Mouse (Mus musculus): Measurements from ENCODE around the gene Hp. TPM values are rescaled to one million over a fixed set of nuclear protein-coding genes. Genes with fewer than 3 reads are reported as not detected.

The Hp gene
- polyA plus RNA-seq, 1 experiment, result 0.74 TPM

- peak within 1 kb of the TSS; percentile 98 for H3K27ac ChIP-seq (ENCODE audit: insufficient read depth, low read depth, low read length)
- peak within 1 kb of the TSS; percentile 98 for H3K4me3 ChIP-seq (ENCODE audit: insufficient read depth, low read length)
- H3K4me1 ChIP-seq (ENCODE audit: control insufficient read depth, insufficient read depth, low read length), result peaks cover 16% of the 10 kb centered on the region
- no peak for TF ChIP-seq CTCF (IDR thresholded peaks at IDR 0.05; ENCODE audit: low read depth, low read length)
- no peak for TF ChIP-seq POLR2A (IDR thresholded peaks at IDR 0.05; ENCODE audit: borderline replicate concordance, low read depth, low read length)
Measured at GRCm38 (mm10) chr8:109565498-109566333, 13.3 kb downstream of the Hp start, which contains the start of the genes Dhx38 and Txnl4b. Dhx38 (minus strand) TSS chr8:109565861. Txnl4b (plus strand) TSS chr8:109565892.

GRCm38 (mm10) chr8:109564766-109565165, 14.2 kb downstream of the Hp start:
- peak overlapping the region; percentile 98 for H3K4me3 ChIP-seq (ENCODE audit: insufficient read depth, low read length)
- TF ChIP-seq CTCF (IDR thresholded peaks at IDR 0.05; ENCODE audit: low read depth, low read length) (no peak), POLR2A (IDR thresholded peaks at IDR 0.05; ENCODE audit: borderline replicate concordance, low read depth, low read length) (no peak)
- H3K4me1 ChIP-seq (ENCODE audit: control insufficient read depth, insufficient read depth, low read length), result peaks cover 16% of the 10 kb centered on the region
- peak overlapping the region; percentile 98 for H3K27ac ChIP-seq (ENCODE audit: insufficient read depth, low read depth, low read length)

GRCm38 (mm10) chr8:109563881-109564280, 15.1 kb downstream of the Hp start:
- Histone ChIP-seq H3K4me3 (ENCODE audit: insufficient read depth, low read length) (peak overlapping the region; percentile 98; the same call in 1 of the 2 replicates), H3K4me1 (ENCODE audit: control insufficient read depth, insufficient read depth, low read length) (peaks cover 16% of the 10 kb centered on the region), H3K27ac (ENCODE audit: insufficient read depth, low read depth, low read length) (peak overlapping the region; percentile 98; the same call in 1 of the 2 replicates)
- no peak for TF ChIP-seq CTCF (IDR thresholded peaks at IDR 0.05; ENCODE audit: low read depth, low read length)
- no peak for TF ChIP-seq POLR2A (IDR thresholded peaks at IDR 0.05; ENCODE audit: borderline replicate concordance, low read depth, low read length)

GRCm38 (mm10) chr8:109551663-109552062, 27.3 kb downstream of the Hp start:
- Histone ChIP-seq H3K4me1 (ENCODE audit: control insufficient read depth, insufficient read depth, low read length) (no peaks in the 10 kb centered on the region), H3K4me3 (ENCODE audit: insufficient read depth, low read length) (no peak overlapping the region), H3K27ac (ENCODE audit: insufficient read depth, low read depth, low read length) (no peak overlapping the region)
- TF ChIP-seq POLR2A (IDR thresholded peaks at IDR 0.05; ENCODE audit: borderline replicate concordance, low read depth, low read length) (no peak), CTCF (IDR thresholded peaks at IDR 0.05; ENCODE audit: low read depth, low read length) (peak; percentile 59)

GRCm38 (mm10) chr8:109544049-109544448, 34.9 kb downstream of the Hp start:
- TF ChIP-seq CTCF (IDR thresholded peaks at IDR 0.05; ENCODE audit: low read depth, low read length), result no peak
- TF ChIP-seq POLR2A (IDR thresholded peaks at IDR 0.05; ENCODE audit: borderline replicate concordance, low read depth, low read length), result no peak
- H3K4me1 ChIP-seq (ENCODE audit: control insufficient read depth, insufficient read depth, low read length), result no peaks in the 10 kb centered on the region
- no peak overlapping the region for H3K4me3 ChIP-seq (ENCODE audit: insufficient read depth, low read length)
- H3K27ac ChIP-seq (ENCODE audit: insufficient read depth, low read depth, low read length), result no peak overlapping the region

GRCm38 (mm10) chr8:109542748-109543519, 36.0 kb downstream of the Hp start:
- TF ChIP-seq CTCF (IDR thresholded peaks at IDR 0.05; ENCODE audit: low read depth, low read length), result no peak
- no peak overlapping the region for H3K27ac ChIP-seq (ENCODE audit: insufficient read depth, low read depth, low read length)
- no peaks in the 10 kb centered on the region for H3K4me1 ChIP-seq (ENCODE audit: control insufficient read depth, insufficient read depth, low read length)
- H3K4me3 ChIP-seq (ENCODE audit: insufficient read depth, low read length), result no peak overlapping the region

- Histone ChIP-seq H3K27ac (ENCODE audit: insufficient read depth, low read depth, low read length) (no peak overlapping the region), H3K4me3 (ENCODE audit: insufficient read depth, low read length) (no peak overlapping the region), H3K4me1 (ENCODE audit: control insufficient read depth, insufficient read depth, low read length) (no peaks in the 10 kb centered on the region)
- TF ChIP-seq CTCF (IDR thresholded peaks at IDR 0.05; ENCODE audit: low read depth, low read length), result no peak
- TF ChIP-seq POLR2A (IDR thresholded peaks at IDR 0.05; ENCODE audit: borderline replicate concordance, low read depth, low read length), result no peak
Measured at GRCm38 (mm10) chr8:109542165-109542564, 36.8 kb downstream of the Hp start.

GRCm38 (mm10) chr8:109536703-109537102, 42.3 kb downstream of the Hp start:
- TF ChIP-seq POLR2A (IDR thresholded peaks at IDR 0.05; ENCODE audit: borderline replicate concordance, low read depth, low read length) (no peak), CTCF (IDR thresholded peaks at IDR 0.05; ENCODE audit: low read depth, low read length) (peak; percentile 88)
- H3K4me3 ChIP-seq (ENCODE audit: insufficient read depth, low read length), result no peak overlapping the region

GRCm38 (mm10) chr8:109535140-109535990, 43.6 kb downstream of the Hp start:
- Histone ChIP-seq H3K4me3 (ENCODE audit: insufficient read depth, low read length) (no peak overlapping the region), H3K27ac (ENCODE audit: insufficient read depth, low read depth, low read length) (no peak overlapping the region), H3K4me1 (ENCODE audit: control insufficient read depth, insufficient read depth, low read length) (no peaks in the 10 kb centered on the region)
- peak; percentile 68; the same call in 1 of the 2 replicates for TF ChIP-seq CTCF (IDR thresholded peaks at IDR 0.05; ENCODE audit: low read depth, low read length)
- TF ChIP-seq POLR2A (IDR thresholded peaks at IDR 0.05; ENCODE audit: borderline replicate concordance, low read depth, low read length), result no peak

More at GRCm38 (mm10) chr8:109536703-109537102, 42.3 kb downstream of the Hp start:
- no peak overlapping the region for H3K27ac ChIP-seq (ENCODE audit: insufficient read depth, low read depth, low read length)
- no peaks in the 10 kb centered on the region for H3K4me1 ChIP-seq (ENCODE audit: control insufficient read depth, insufficient read depth, low read length)

Other genes with a start within 250 kb of the Hp start
- not detected in 2 replicates for gene Pmfbp1, start 85.1 kb downstream of the Hp start, polyA plus RNA-seq (2012; ENCODE audit: insufficient read depth, insufficient read length, missing spikeins)
- 29.8 and 32.9 TPM in 2 replicates for gene Dhx38, start 13.3 kb downstream of the Hp start, polyA plus RNA-seq (2012; ENCODE audit: insufficient read depth, insufficient read length, missing spikeins)
- gene Txnl4b, start 13.3 kb downstream of the Hp start, polyA plus RNA-seq (2012; ENCODE audit: insufficient read depth, insufficient read length, missing spikeins), result 12.7 and 16.7 TPM in 2 replicates
- gene Dhodh, start 29.5 kb upstream of the Hp start, polyA plus RNA-seq (2012; ENCODE audit: insufficient read depth, insufficient read length, missing spikeins), result 7.4 and 9.4 TPM in 2 replicates
- not detected in 2 replicates for gene Pkd1l3, start 35.3 kb upstream of the Hp start, polyA plus RNA-seq (2012; ENCODE audit: insufficient read depth, insufficient read length, missing spikeins)
- 74.0 and 80.9 TPM in 2 replicates for gene Ist1, start 114.1 kb upstream of the Hp start, polyA plus RNA-seq (2012; ENCODE audit: insufficient read depth, insufficient read length, missing spikeins)
- gene Zfp821, start 126.4 kb upstream of the Hp start, polyA plus RNA-seq (2012; ENCODE audit: insufficient read depth, insufficient read length, missing spikeins), result 7.7 and 11.6 TPM in 2 replicates
- gene Atxn1l, start 158.6 kb upstream of the Hp start, polyA plus RNA-seq (2012; ENCODE audit: insufficient read depth, insufficient read length, missing spikeins), result 21.0 and 21.2 TPM in 2 replicates
- 80.9 and 91.2 TPM in 2 replicates for gene Ap1g1, start 199.4 kb upstream of the Hp start, polyA plus RNA-seq (2012; ENCODE audit: insufficient read depth, insufficient read length, missing spikeins)